Mouse (Mus musculus) ES-E14 (cell line): Measurements from ENCODE around the gene Olfr154.

Experiments used
- CHD2 ChIP-seq: IDR thresholded peaks from 2 replicates; pipeline ENCODE4 v1.6.1; 2014; ENCODE audit warnings: mild to moderate bottlenecking, low read depth, low read length, inconsistent platforms
- HCFC1 ChIP-seq: IDR thresholded peaks from 2 replicates; pipeline ENCODE4 v1.6.1; 2012; ENCODE audit warnings: low read length, inconsistent platforms, borderline replicate concordance; ENCODE audit not compliant: insufficient read depth
- MAFK ChIP-seq: IDR thresholded peaks from 2 replicates; pipeline ENCODE4 v1.6.1; 2014; ENCODE audit warnings: mild to moderate bottlenecking, low read depth, low read length, inconsistent platforms; ENCODE audit not compliant: insufficient read depth
- ZC3H11A ChIP-seq: IDR thresholded peaks from 2 replicates; pipeline ENCODE4 v1.6.1; 2012; ENCODE audit warnings: low read depth, mild to moderate bottlenecking, inconsistent platforms, low read length, borderline replicate concordance

DNA sequence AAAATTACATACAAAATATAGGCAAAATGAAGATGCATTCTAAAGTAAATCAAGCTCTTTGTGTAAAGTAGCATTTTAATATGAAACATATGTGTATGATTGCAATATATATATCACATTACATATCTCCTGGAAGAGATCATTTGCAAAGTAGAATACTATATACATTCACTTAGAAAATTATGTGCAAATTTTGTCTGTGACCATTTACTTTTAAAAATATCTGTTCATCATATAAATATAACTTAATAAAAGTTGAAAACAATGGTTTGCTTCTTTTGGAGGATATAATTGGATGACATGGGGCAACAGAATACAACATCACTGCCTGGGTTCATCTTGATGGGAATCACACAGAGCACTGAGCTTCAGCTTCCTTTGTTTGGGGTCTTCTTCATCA is 24.9 kb upstream of the Olfr154 start, which contains the start of gene Olfr1008:
- TF ChIP-seq CHD2 (no peak), ZC3H11A (no peak), HCFC1 (no peak), MAFK (no peak)
